Mouse (Mus musculus) telencephalon, adult 2 months (tissue): ENCODE results near the gene Depdc5.
"Not testable (repeated sequence)": the region's sequence is repeated elsewhere in the genome, so short reads cannot be mapped to it uniquely, and the experiment has no call there.

Experiments
- DNase-seq: peaks from one replicate; pipeline ENCODE4 v3.0.0-alpha.2; 2011; ENCODE audit warnings: low read depth, low spot score

Gene Depdc5

GRCm38 (mm10) chr5:32863253-32864228, at the start of gene Depdc5:
Gene Depdc5 (plus strand): TSS chr5:32863701.
- DNase-seq, result peak; percentile 77

GRCm38 (mm10) chr5:32815396-32815795, 48.1 kb upstream of the Depdc5 start:
- DNase-seq, result no peak

- peak; percentile 6 for DNase-seq
Observed at GRCm38 (mm10) chr5:32820471-32820870, 43.0 kb upstream of the Depdc5 start.

- no peak for DNase-seq
Observed at GRCm38 (mm10) chr5:32827009-32827408, 36.5 kb upstream of the Depdc5 start, which contains the start of gene Gm20671. Gene Gm20671 (minus strand): TSS chr5:32827109.

- DNase-seq, result not testable (repeated sequence)
Observed at GRCm38 (mm10) chr5:32828766-32829165, 34.7 kb upstream of the Depdc5 start.

GRCm38 (mm10) chr5:32830054-32830453, 33.4 kb upstream of the Depdc5 start:
- peak; percentile 15 for DNase-seq

- DNase-seq, result no peak
Observed at GRCm38 (mm10) chr5:32834497-32834896, 29.0 kb upstream of the Depdc5 start.

GRCm38 (mm10) chr5:32836976-32837375, 26.5 kb upstream of the Depdc5 start:
- DNase-seq, result no peak

GRCm38 (mm10) chr5:32840029-32840428, 23.5 kb upstream of the Depdc5 start:
- no peak for DNase-seq

- no peak for DNase-seq
Observed at GRCm38 (mm10) chr5:32849178-32849577, 14.3 kb upstream of the Depdc5 start.

- not testable (repeated sequence) for DNase-seq
Observed at GRCm38 (mm10) chr5:32849580-32849979, 13.9 kb upstream of the Depdc5 start.

GRCm38 (mm10) chr5:32852026-32852425, 11.5 kb upstream of the Depdc5 start:
- no peak for DNase-seq

- peak; percentile 94 for DNase-seq
Observed at GRCm38 (mm10) chr5:32853731-32854507, 9.6 kb upstream of the Depdc5 start, which contains the start of gene Prr14l. Gene Prr14l (minus strand): TSS chr5:32854256.

- DNase-seq, result no peak
Observed at GRCm38 (mm10) chr5:32854818-32855217, 8.7 kb upstream of the Depdc5 start.

- not testable (repeated sequence) for DNase-seq
Observed at GRCm38 (mm10) chr5:32855274-32855673, 8.2 kb upstream of the Depdc5 start.

- peak; percentile 68 for DNase-seq
Observed at GRCm38 (mm10) chr5:32857781-32858220, 5.7 kb upstream of the Depdc5 start.

GRCm38 (mm10) chr5:32861082-32861481, 2.4 kb upstream of the Depdc5 start:
- DNase-seq, result no peak

- no peak for DNase-seq
Observed at GRCm38 (mm10) chr5:32862469-32863132, 900 bp upstream of the Depdc5 start.

GRCm38 (mm10) chr5:32869389-32870024, 6.0 kb downstream of the Depdc5 start:
- DNase-seq, result no peak

GRCm38 (mm10) chr5:32872346-32872745, 8.8 kb downstream of the Depdc5 start:
- no peak for DNase-seq

GRCm38 (mm10) chr5:32886739-32887138, 23.2 kb downstream of the Depdc5 start:
- DNase-seq, result no peak
